ENCODE assay signal across 23 mouse cellular contexts in the genomic region with DNA sequence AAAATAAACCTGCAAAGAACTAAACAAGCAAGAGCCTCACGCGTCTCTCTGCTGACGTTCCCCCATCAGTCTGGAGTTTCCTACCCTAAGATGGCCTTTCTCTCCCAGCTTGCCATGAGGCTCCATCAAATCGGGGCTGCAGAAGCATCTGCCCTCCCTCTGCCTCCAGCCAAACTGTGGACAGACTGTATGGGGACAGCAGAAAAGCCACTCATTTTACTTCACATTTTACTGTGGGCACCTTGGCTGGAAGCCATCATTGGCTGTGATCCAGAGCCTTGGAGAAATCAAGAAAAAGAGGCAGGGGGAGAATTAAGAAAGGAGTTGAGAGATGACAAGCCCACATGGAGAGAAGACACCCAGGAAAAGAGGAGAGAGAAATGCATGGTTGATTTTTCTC.
DNase-seq lines count a peak whose midpoint lies in the region; ATAC-seq and TF ChIP-seq lines count a peak whose summit lies in the region.
"Had no signal": no experiment of that assay in that cellular context is flagged by ENCODE, and none has a peak within 500 bp of the region (broad histone marks: within the 10 kb centered on the region; RNA-seq: fewer than 3 reads in every experiment).

No protein-coding gene starts in this region.

- H3K36me3 ChIP-seq in lung, embryonic 14.5 days (ENCODE audit: insufficient read depth) = no peaks in the 10 kb centered on the region
- H3K36me3 ChIP-seq: embryonic facial prominence, embryonic 12.5 days; heart, embryonic 15.5 days; limb, embryonic 15.5 days; lung, embryonic 15.5 days; neural tube, embryonic 12.5 days had no signal

- 47% methylated on average over 4 of the region's 4 CpGs for WGBS in lung, embryonic 14.5 days

- no peak overlapping the region for H3K27ac ChIP-seq in lung, embryonic 14.5 days (ENCODE audit: low read depth)
- H3K27ac ChIP-seq: embryonic facial prominence, embryonic 12.5 days; heart, embryonic 15.5 days; kidney, postnatal 0 days; left cerebral cortex, adult 2 months; limb, embryonic 15.5 days; liver, embryonic 14.5 days; lung, embryonic 15.5 days; macrophage; neural tube, embryonic 12.5 days had no signal

- TF ChIP-seq CTCF in lung, embryonic 14.5 days (IDR thresholded peaks at IDR 0.05; ENCODE audit: low read depth) = no peak

- DNase-seq in cerebellum, postnatal 10 days = peak; percentile 83
- DNase-seq in cerebellum, adult 11-12 months = no peak
- peak; percentile 55 for DNase-seq in heart, adult 11 months
- DNase-seq in heart, postnatal 36 days = no peak
- peak; percentile 72 for DNase-seq in lung, embryonic 14.5 days
- DNase-seq in lung, postnatal 10 days = no peak
- peak; percentile 33 for DNase-seq in right cerebral cortex, postnatal 14 days
- no peak for DNase-seq in right cerebral cortex, postnatal 25 days
- DNase-seq: adrenal gland, postnatal 10 days; cerebellum, adult 9-11 months; gastrocnemius, postnatal 36 days; kidney, adult 2 months; layer of hippocampus, adult 9-11 months; thymus, postnatal 36 days had no signal

- H3K27me3 ChIP-seq in lung, embryonic 14.5 days (ENCODE audit: insufficient read depth, low read length) = no peaks in the 10 kb centered on the region
- H3K27me3 ChIP-seq: embryonic facial prominence, embryonic 12.5 days; heart, embryonic 15.5 days; lung, embryonic 15.5 days; neural tube, embryonic 12.5 days had no signal

- no peak overlapping the region for H3K4me3 ChIP-seq in lung, embryonic 14.5 days (ENCODE audit: low read depth, low read length)
- H3K4me3 ChIP-seq: embryonic facial prominence, embryonic 12.5 days; heart, embryonic 15.5 days; left cerebral cortex, adult 2 months; limb, embryonic 15.5 days; lung, embryonic 15.5 days; neural tube, embryonic 12.5 days had no signal

- no peak; the same call in 1 of the 2 replicates for ATAC-seq in lung, embryonic 14.5 days (ENCODE audit: insufficient read depth)

- no peak overlapping the region for H3K9ac ChIP-seq in lung, embryonic 14.5 days
- H3K9ac ChIP-seq: embryonic facial prominence, embryonic 12.5 days; heart, embryonic 15.5 days; limb, embryonic 15.5 days; liver, embryonic 14.5 days; lung, embryonic 15.5 days; neural tube, embryonic 12.5 days had no signal

- intact Hi-C loops in heart, postnatal 36 days (cut with DNase I) = no loop called here

- no peaks in the 10 kb centered on the region for H3K9me3 ChIP-seq in lung, embryonic 14.5 days (ENCODE audit: low read depth, low read length)
- H3K9me3 ChIP-seq: embryonic facial prominence, embryonic 12.5 days; heart, embryonic 15.5 days; limb, embryonic 15.5 days; lung, embryonic 15.5 days; neural tube, embryonic 12.5 days had no signal

- no peak overlapping the region for H3K4me2 ChIP-seq in lung, embryonic 14.5 days
- H3K4me2 ChIP-seq: embryonic facial prominence, embryonic 12.5 days; heart, embryonic 15.5 days; limb, embryonic 15.5 days; lung, embryonic 15.5 days; neural tube, embryonic 12.5 days had no signal

- no peaks in the 10 kb centered on the region for H3K4me1 ChIP-seq in lung, embryonic 14.5 days (ENCODE audit: insufficient read depth)
- H3K4me1 ChIP-seq: embryonic facial prominence, embryonic 12.5 days; heart, embryonic 15.5 days; lung, embryonic 15.5 days; neural tube, embryonic 12.5 days had no signal

Comparison
In these comparisons a context has a peak if more than half of its experiments do, and no peak if none do; other contexts are left out.
1. DNase-seq: peak in cerebellum, postnatal 10 days (2 of 2), heart, adult 11 months (single experiment), lung, embryonic 14.5 days (single experiment) and right cerebral cortex, postnatal 14 days (single experiment); none in cerebellum, adult 11-12 months (single experiment), heart, postnatal 36 days (0 of 2), lung, postnatal 10 days (single experiment) and right cerebral cortex, postnatal 25 days (single experiment).